Mouse (Mus musculus): ENCODE results near the gene Gm20388. TPM values are rescaled to one million over a fixed set of nuclear protein-coding genes. Genes with fewer than 3 reads are reported as not detected.

Gm20388 gene
- polyA plus RNA-seq, 1 experiment, result 59.3 TPM

GRCm38 (mm10) chr8:122193521-122193920 lies 2282.9 kb downstream of the Gm20388 start:
- TF ChIP-seq POLR2A (IDR thresholded peaks at IDR 0.05; ENCODE audit: borderline replicate concordance, extremely low read depth, insufficient read depth, insufficient read length, poor library complexity, severe bottlenecking) (no peak), CTCF (IDR thresholded peaks at IDR 0.05; ENCODE audit: borderline replicate concordance, extremely low read depth, insufficient read depth, insufficient read length) (no peak)
- DNase-seq (ENCODE audit: low read depth), result no peak

GRCm38 (mm10) chr8:122194396-122194795 lies 2283.8 kb downstream of the Gm20388 start:
- TF ChIP-seq CTCF (IDR thresholded peaks at IDR 0.05; ENCODE audit: borderline replicate concordance, extremely low read depth, insufficient read depth, insufficient read length) (no peak), POLR2A (IDR thresholded peaks at IDR 0.05; ENCODE audit: borderline replicate concordance, extremely low read depth, insufficient read depth, insufficient read length, poor library complexity, severe bottlenecking) (no peak)
- DNase-seq (ENCODE audit: low read depth), result peak; percentile 35

- no peak for DNase-seq (ENCODE audit: low read depth)
- TF ChIP-seq CTCF (IDR thresholded peaks at IDR 0.05; ENCODE audit: borderline replicate concordance, extremely low read depth, insufficient read depth, insufficient read length) (no peak), POLR2A (IDR thresholded peaks at IDR 0.05; ENCODE audit: borderline replicate concordance, extremely low read depth, insufficient read depth, insufficient read length, poor library complexity, severe bottlenecking) (no peak)
Observed at GRCm38 (mm10) chr8:122197342-122197741, 2286.7 kb downstream of the Gm20388 start.

- TF ChIP-seq POLR2A (IDR thresholded peaks at IDR 0.05; ENCODE audit: borderline replicate concordance, extremely low read depth, insufficient read depth, insufficient read length, poor library complexity, severe bottlenecking) (no peak), CTCF (IDR thresholded peaks at IDR 0.05; ENCODE audit: borderline replicate concordance, extremely low read depth, insufficient read depth, insufficient read length) (no peak)
- DNase-seq (ENCODE audit: low read depth), result peak; percentile 20
Observed at GRCm38 (mm10) chr8:122198378-122199025, 2287.9 kb downstream of the Gm20388 start.

- DNase-seq (ENCODE audit: low read depth), result no peak
- TF ChIP-seq POLR2A (IDR thresholded peaks at IDR 0.05; ENCODE audit: borderline replicate concordance, extremely low read depth, insufficient read depth, insufficient read length, poor library complexity, severe bottlenecking), result no peak
- no peak for TF ChIP-seq CTCF (IDR thresholded peaks at IDR 0.05; ENCODE audit: borderline replicate concordance, extremely low read depth, insufficient read depth, insufficient read length)
Observed at GRCm38 (mm10) chr8:122199191-122199590, 2288.6 kb downstream of the Gm20388 start.

GRCm38 (mm10) chr8:122199841-122200240 lies 2289.2 kb downstream of the Gm20388 start:
- DNase-seq (ENCODE audit: low read depth), result no peak
- TF ChIP-seq CTCF (IDR thresholded peaks at IDR 0.05; ENCODE audit: borderline replicate concordance, extremely low read depth, insufficient read depth, insufficient read length), result no peak
- no peak for TF ChIP-seq POLR2A (IDR thresholded peaks at IDR 0.05; ENCODE audit: borderline replicate concordance, extremely low read depth, insufficient read depth, insufficient read length, poor library complexity, severe bottlenecking)

GRCm38 (mm10) chr8:122211591-122211990 lies 2300.9 kb downstream of the Gm20388 start:
- TF ChIP-seq CTCF (IDR thresholded peaks at IDR 0.05; ENCODE audit: borderline replicate concordance, extremely low read depth, insufficient read depth, insufficient read length) (no peak), POLR2A (IDR thresholded peaks at IDR 0.05; ENCODE audit: borderline replicate concordance, extremely low read depth, insufficient read depth, insufficient read length, poor library complexity, severe bottlenecking) (no peak)
- DNase-seq (ENCODE audit: low read depth), result no peak

GRCm38 (mm10) chr8:122215630-122216029 lies 2305.0 kb downstream of the Gm20388 start:
- no peak for DNase-seq (ENCODE audit: low read depth)
- TF ChIP-seq CTCF (IDR thresholded peaks at IDR 0.05; ENCODE audit: borderline replicate concordance, extremely low read depth, insufficient read depth, insufficient read length) (no peak), POLR2A (IDR thresholded peaks at IDR 0.05; ENCODE audit: borderline replicate concordance, extremely low read depth, insufficient read depth, insufficient read length, poor library complexity, severe bottlenecking) (no peak)

- TF ChIP-seq POLR2A (IDR thresholded peaks at IDR 0.05; ENCODE audit: borderline replicate concordance, extremely low read depth, insufficient read depth, insufficient read length, poor library complexity, severe bottlenecking) (no peak), CTCF (IDR thresholded peaks at IDR 0.05; ENCODE audit: borderline replicate concordance, extremely low read depth, insufficient read depth, insufficient read length) (no peak)
- DNase-seq (ENCODE audit: low read depth), result no peak
Observed at GRCm38 (mm10) chr8:122216433-122216832, 2305.8 kb downstream of the Gm20388 start.

- no peak for TF ChIP-seq POLR2A (IDR thresholded peaks at IDR 0.05; ENCODE audit: borderline replicate concordance, extremely low read depth, insufficient read depth, insufficient read length, poor library complexity, severe bottlenecking)
- no peak for TF ChIP-seq CTCF (IDR thresholded peaks at IDR 0.05; ENCODE audit: borderline replicate concordance, extremely low read depth, insufficient read depth, insufficient read length)
- no peak for DNase-seq (ENCODE audit: low read depth)
Observed at GRCm38 (mm10) chr8:122217456-122218177, 2307.0 kb downstream of the Gm20388 start.

GRCm38 (mm10) chr8:122223976-122224649 lies 2313.5 kb downstream of the Gm20388 start:
- TF ChIP-seq CTCF (IDR thresholded peaks at IDR 0.05; ENCODE audit: borderline replicate concordance, extremely low read depth, insufficient read depth, insufficient read length), result no peak
- no peak for TF ChIP-seq POLR2A (IDR thresholded peaks at IDR 0.05; ENCODE audit: borderline replicate concordance, extremely low read depth, insufficient read depth, insufficient read length, poor library complexity, severe bottlenecking)
- DNase-seq (ENCODE audit: low read depth), result peak; percentile 51

Measured in brain, embryonic 14.5 days (tissue).